Mouse (Mus musculus): ENCODE data around the gene Cacna1d. TPM values are rescaled to one million over a fixed set of nuclear protein-coding genes. Genes with fewer than 3 reads are reported as not detected.

Cacna1d gene
- polyA plus RNA-seq, 2 experiments: 4.9 to 13.0 TPM

- WGBS: 83% methylated on average over 4 of the region's 4 CpGs
- Histone ChIP-seq H3K9me3 (ENCODE audit: control insufficient read depth, low read length) (no peaks in the 10 kb centered on the region), H3K4me2 (replicated peaks; ENCODE audit: low read depth, low read length, severe bottlenecking) (no peak overlapping the region), H3K27me3 (ENCODE audit: control insufficient read depth, insufficient read depth, low read length) (no peaks in the 10 kb centered on the region), H3K9ac (ENCODE audit: low read depth, low read length, severe bottlenecking) (no peak overlapping the region), H3K27ac (replicated peaks; ENCODE audit: low read depth, low read length) (no peak overlapping the region), H3K36me3 (ENCODE audit: control insufficient read depth, insufficient read depth, low read length) (no peaks in the 10 kb centered on the region), H3K4me3 (replicated peaks; ENCODE audit: low read length) (no peak overlapping the region), H3K4me1 (ENCODE audit: control insufficient read depth, insufficient read depth, low read length) (no peaks in the 10 kb centered on the region)
- DNase-seq (ENCODE audit: low spot score): no peak
- no peak for TF ChIP-seq POLR2A (IDR thresholded peaks at IDR 0.05; ENCODE audit: borderline replicate concordance, extremely low read depth, insufficient read depth, insufficient read length)
- no peak for ATAC-seq (ENCODE audit: low FRiP score, low read depth)
Measured at GRCm38 (mm10) chr14:30079729-30080128, 411.5 kb downstream of the Cacna1d start.

- DNase-seq (ENCODE audit: low spot score): no peak
- H3K36me3 ChIP-seq (ENCODE audit: control insufficient read depth, insufficient read depth, low read length): 0 out of 2 replicates have a peak, but pooled peaks cover 5% of the 10 kb centered on the region
- no peaks in the 10 kb centered on the region for H3K27me3 ChIP-seq (ENCODE audit: control insufficient read depth, insufficient read depth, low read length)
- no peak overlapping the region for H3K27ac ChIP-seq (replicated peaks; ENCODE audit: low read depth, low read length)
- H3K9ac ChIP-seq (ENCODE audit: low read depth, low read length, severe bottlenecking): no peak overlapping the region
- H3K4me3 ChIP-seq (replicated peaks; ENCODE audit: low read length): no peak overlapping the region
- TF ChIP-seq POLR2A (IDR thresholded peaks at IDR 0.05; ENCODE audit: borderline replicate concordance, extremely low read depth, insufficient read depth, insufficient read length): no peak
- no peak for ATAC-seq (ENCODE audit: low FRiP score, low read depth)
- WGBS: 72% methylated on average over 15 of the region's 15 CpGs
- H3K4me2 ChIP-seq (replicated peaks; ENCODE audit: low read depth, low read length, severe bottlenecking): no peak overlapping the region
- no peaks in the 10 kb centered on the region for H3K9me3 ChIP-seq (ENCODE audit: control insufficient read depth, low read length)
- no peaks in the 10 kb centered on the region for H3K4me1 ChIP-seq (ENCODE audit: control insufficient read depth, insufficient read depth, low read length)
Measured at GRCm38 (mm10) chr14:30078115-30078808, 413.0 kb downstream of the Cacna1d start.

GRCm38 (mm10) chr14:30075268-30075887 lies 415.9 kb downstream of the Cacna1d start:
- DNase-seq (ENCODE audit: low spot score) (no peak), ATAC-seq (ENCODE audit: low FRiP score, low read depth) (no peak)
- no peak overlapping the region for H3K4me3 ChIP-seq (replicated peaks; ENCODE audit: low read length)
- 64% methylated on average over 7 of the region's 7 CpGs for WGBS
- no peak overlapping the region for H3K4me2 ChIP-seq (replicated peaks; ENCODE audit: low read depth, low read length, severe bottlenecking)
- H3K9me3 ChIP-seq (ENCODE audit: control insufficient read depth, low read length): no peaks in the 10 kb centered on the region
- no peak for TF ChIP-seq POLR2A (IDR thresholded peaks at IDR 0.05; ENCODE audit: borderline replicate concordance, extremely low read depth, insufficient read depth, insufficient read length)
- H3K4me1 ChIP-seq (ENCODE audit: control insufficient read depth, insufficient read depth, low read length): no peaks in the 10 kb centered on the region
- 0 out of 2 replicates have a peak, but pooled peaks cover 10% of the 10 kb centered on the region for H3K36me3 ChIP-seq (ENCODE audit: control insufficient read depth, insufficient read depth, low read length)
- H3K27me3 ChIP-seq (ENCODE audit: control insufficient read depth, insufficient read depth, low read length): no peaks in the 10 kb centered on the region
- H3K27ac ChIP-seq (replicated peaks; ENCODE audit: low read depth, low read length): no peak overlapping the region
- H3K9ac ChIP-seq (ENCODE audit: low read depth, low read length, severe bottlenecking): no peak overlapping the region

- H3K27ac ChIP-seq (replicated peaks; ENCODE audit: low read depth, low read length): no peak overlapping the region
- no peaks in the 10 kb centered on the region for H3K9me3 ChIP-seq (ENCODE audit: control insufficient read depth, low read length)
- no peak for ATAC-seq (ENCODE audit: low FRiP score, low read depth)
- no peak for DNase-seq (ENCODE audit: low spot score)
- H3K4me3 ChIP-seq (replicated peaks; ENCODE audit: low read length): no peak overlapping the region
- 0 out of 2 replicates have a peak, but pooled peaks cover 7% of the 10 kb centered on the region for H3K36me3 ChIP-seq (ENCODE audit: control insufficient read depth, insufficient read depth, low read length)
- no peaks in the 10 kb centered on the region for H3K27me3 ChIP-seq (ENCODE audit: control insufficient read depth, insufficient read depth, low read length)
- no peak for TF ChIP-seq POLR2A (IDR thresholded peaks at IDR 0.05; ENCODE audit: borderline replicate concordance, extremely low read depth, insufficient read depth, insufficient read length)
- H3K4me2 ChIP-seq (replicated peaks; ENCODE audit: low read depth, low read length, severe bottlenecking): no peak overlapping the region
- H3K4me1 ChIP-seq (ENCODE audit: control insufficient read depth, insufficient read depth, low read length): no peaks in the 10 kb centered on the region
- H3K9ac ChIP-seq (ENCODE audit: low read depth, low read length, severe bottlenecking): no peak overlapping the region
- WGBS: 79% methylated on average over 3 of the region's 3 CpGs
Measured at GRCm38 (mm10) chr14:30068566-30068965, 422.7 kb downstream of the Cacna1d start.

GRCm38 (mm10) chr14:30066752-30067151 lies 424.5 kb downstream of the Cacna1d start:
- 78% methylated on average over 12 of the region's 12 CpGs for WGBS
- no peak overlapping the region for H3K27ac ChIP-seq (replicated peaks; ENCODE audit: low read depth, low read length)
- no peak for ATAC-seq (ENCODE audit: low FRiP score, low read depth)
- H3K4me1 ChIP-seq (ENCODE audit: control insufficient read depth, insufficient read depth, low read length): no peaks in the 10 kb centered on the region
- no peaks in the 10 kb centered on the region for H3K27me3 ChIP-seq (ENCODE audit: control insufficient read depth, insufficient read depth, low read length)
- H3K4me2 ChIP-seq (replicated peaks; ENCODE audit: low read depth, low read length, severe bottlenecking): no peak overlapping the region
- no peak overlapping the region for H3K9ac ChIP-seq (ENCODE audit: low read depth, low read length, severe bottlenecking)
- no peaks in the 10 kb centered on the region for H3K36me3 ChIP-seq (ENCODE audit: control insufficient read depth, insufficient read depth, low read length)
- H3K4me3 ChIP-seq (replicated peaks; ENCODE audit: low read length): no peak overlapping the region
- TF ChIP-seq POLR2A (IDR thresholded peaks at IDR 0.05; ENCODE audit: borderline replicate concordance, extremely low read depth, insufficient read depth, insufficient read length): no peak
- H3K9me3 ChIP-seq (ENCODE audit: control insufficient read depth, low read length): no peaks in the 10 kb centered on the region
- no peak for DNase-seq (ENCODE audit: low spot score)

Data from limb, embryonic 14.5 days (tissue).